Comparison of ENCODE assay signal across 9 mouse cellular contexts in the genomic region with DNA sequence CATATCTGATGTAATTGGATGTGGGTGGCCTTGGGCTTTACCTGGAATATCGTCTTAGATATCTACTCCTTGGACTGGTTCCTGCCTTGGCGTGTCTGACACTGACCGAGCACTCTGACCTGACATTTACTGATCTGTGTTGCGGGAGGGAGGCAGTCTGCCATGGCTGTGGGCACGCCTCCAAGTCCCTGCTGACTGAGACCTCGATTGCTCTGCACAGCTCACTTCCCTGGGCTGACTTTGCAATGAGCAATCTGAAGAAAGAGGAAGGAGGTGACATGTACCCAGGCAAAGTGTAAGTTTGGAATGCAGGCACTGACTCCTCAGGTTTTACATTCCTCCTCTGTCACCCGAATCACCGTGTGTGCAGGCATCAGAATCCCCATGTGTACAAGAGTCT.
A peak's percentile ranks its signal among the peaks of the same experiment; 100 is the strongest.
DNase-seq lines count a peak whose midpoint lies in the region; ATAC-seq lines count a peak whose summit lies in the region.
"Had no signal": no experiment of that assay in that cellular context is flagged by ENCODE, and none has a peak within 500 bp of the region (broad histone marks: within the 10 kb centered on the region; RNA-seq: fewer than 3 reads in every experiment).

No protein-coding gene starts in this region.

- H3K27me3 ChIP-seq in kidney, embryonic 16.5 days (ENCODE audit: insufficient read depth, low read length), result no peaks in the 10 kb centered on the region
- H3K27me3 ChIP-seq: embryonic facial prominence, embryonic 15.5 days had no signal

- intact Hi-C loops in heart, postnatal 14 days (cut with DNase I), result no loop called here

- H3K27ac ChIP-seq in kidney, embryonic 16.5 days (ENCODE audit: low read length), result no peak overlapping the region
- H3K27ac ChIP-seq: embryonic facial prominence, embryonic 15.5 days had no signal

- 45% methylated on average over 8 of the region's 8 CpGs for WGBS in kidney, embryonic 16.5 days

- H3K9ac ChIP-seq in kidney, embryonic 16.5 days (replicated peaks; ENCODE audit: low read length), result no peak overlapping the region
- H3K9ac ChIP-seq: embryonic facial prominence, embryonic 15.5 days had no signal

- no peak for ATAC-seq in kidney, embryonic 16.5 days (ENCODE audit: low FRiP score, low TSS enrichment)

- no peaks in the 10 kb centered on the region for H3K9me3 ChIP-seq in kidney, embryonic 16.5 days (ENCODE audit: low read length)
- H3K9me3 ChIP-seq: embryonic facial prominence, embryonic 15.5 days had no signal

- no peak overlapping the region for H3K4me2 ChIP-seq in kidney, embryonic 16.5 days (replicated peaks; ENCODE audit: low read depth, low read length)
- H3K4me2 ChIP-seq: embryonic facial prominence, embryonic 15.5 days had no signal

- no peaks in the 10 kb centered on the region for H3K36me3 ChIP-seq in kidney, embryonic 16.5 days (ENCODE audit: insufficient read depth, low read length)
- H3K36me3 ChIP-seq: embryonic facial prominence, embryonic 15.5 days had no signal

- H3K4me1 ChIP-seq in kidney, embryonic 16.5 days (ENCODE audit: insufficient read depth, low read length), result no peaks in the 10 kb centered on the region

- peak; percentile 22 for DNase-seq in kidney, adult 9 months
- DNase-seq in adrenal gland, adult 18-20 months (ENCODE audit: low spot score in 2 of 2), result peak; percentile 71 to 75
- DNase-seq in cerebellum, adult 18-20 months, result peak; percentile 44 to 45
- peak; percentile 36 to 44 for DNase-seq in heart, postnatal 14 days
- no peak for DNase-seq in layer of hippocampus, adult 8-10 months (ENCODE audit: low spot score in 2 of 2)
- no peak for DNase-seq in left cerebral cortex, adult 9 months (ENCODE audit: low spot score in 2 of 2)
- no peak for DNase-seq in thymus, postnatal 25 days

- H3K4me3 ChIP-seq in kidney, embryonic 16.5 days (ENCODE audit: low read length), result no peak overlapping the region
- H3K4me3 ChIP-seq: embryonic facial prominence, embryonic 15.5 days had no signal

Comparison
In these comparisons a context has a peak if more than half of its experiments do, and no peak if none do; other contexts are left out.
1. DNase-seq: peak in kidney, adult 9 months (single experiment), adrenal gland, adult 18-20 months (2 of 2), cerebellum, adult 18-20 months (2 of 2) and heart, postnatal 14 days (2 of 2); none in layer of hippocampus, adult 8-10 months (0 of 2), left cerebral cortex, adult 9 months (0 of 2) and thymus, postnatal 25 days (single experiment).